15 mouse cellular contexts compared by ENCODE assay signal in genomic region chr8:85780091-85780490, GRCm38 (mm10).
DNase-seq lines count a peak whose midpoint lies in the region; ATAC-seq and TF ChIP-seq lines count a peak whose summit lies in the region.
"Had no signal": no experiment of that assay in that cellular context is flagged by ENCODE, and none has a peak within 500 bp of the region (broad histone marks: within the 10 kb centered on the region; RNA-seq: fewer than 3 reads in every experiment).

No protein-coding gene starts in this region.

- no peak overlapping the region for H3K27ac ChIP-seq in hindbrain, postnatal 0 days
- H3K27ac ChIP-seq in hindbrain, embryonic 10.5 days = no peak overlapping the region
- H3K27ac ChIP-seq: gastrocnemius, adult 2 months; hindbrain, embryonic 12.5 days; intestine, embryonic 15.5 days; neural tube, embryonic 15.5 days had no signal

- H3K4me1 ChIP-seq in hindbrain, postnatal 0 days (ENCODE audit: insufficient read depth, low read length) = no peaks in the 10 kb centered on the region
- no peaks in the 10 kb centered on the region for H3K4me1 ChIP-seq in hindbrain, embryonic 10.5 days (replicated peaks)
- H3K4me1 ChIP-seq: hindbrain, embryonic 12.5 days; intestine, embryonic 15.5 days; neural tube, embryonic 15.5 days had no signal

- no peak overlapping the region for H3K4me2 ChIP-seq in hindbrain, postnatal 0 days (ENCODE audit: low read depth, low read length)
- H3K4me2 ChIP-seq: hindbrain, embryonic 12.5 days; intestine, embryonic 15.5 days; neural tube, embryonic 15.5 days had no signal

- H3K9me3 ChIP-seq in hindbrain, postnatal 0 days (ENCODE audit: low read length) = no peaks in the 10 kb centered on the region
- H3K9me3 ChIP-seq in hindbrain, embryonic 10.5 days = no peaks in the 10 kb centered on the region
- H3K9me3 ChIP-seq: hindbrain, embryonic 12.5 days; intestine, embryonic 15.5 days; neural tube, embryonic 15.5 days had no signal

- no peak for ATAC-seq in hindbrain, postnatal 0 days
- ATAC-seq: intestine, embryonic 15.5 days; liver, postnatal 0 days had no signal

- H3K9ac ChIP-seq in hindbrain, postnatal 0 days (replicated peaks; ENCODE audit: low read length) = no peak overlapping the region
- H3K9ac ChIP-seq: hindbrain, embryonic 12.5 days; intestine, embryonic 15.5 days; liver, postnatal 0 days; neural tube, embryonic 15.5 days had no signal

- H3K27me3 ChIP-seq in hindbrain, postnatal 0 days (ENCODE audit: insufficient read depth, low read length) = no peaks in the 10 kb centered on the region
- no peaks in the 10 kb centered on the region for H3K27me3 ChIP-seq in hindbrain, embryonic 10.5 days (ENCODE audit: insufficient read depth, poor library complexity, severe bottlenecking)
- H3K27me3 ChIP-seq: hindbrain, embryonic 12.5 days; intestine, embryonic 15.5 days; neural tube, embryonic 15.5 days had no signal

- DNase-seq in hindbrain, postnatal 0 days (ENCODE audit: low spot score) = peak; percentile 31
- no peak for DNase-seq in hindbrain, embryonic 10.5 days (ENCODE audit: low spot score)
- peak; percentile 15 for DNase-seq in cerebellum, adult 8-10 months
- peak; percentile 46 to 47 for DNase-seq in cerebellum, postnatal 36 days
- peak; percentile 87 for DNase-seq in retina, postnatal 1 day
- DNase-seq in urinary bladder, adult 18-20 months (ENCODE audit: low spot score in 2 of 2) = no peak
- DNase-seq in spleen, postnatal 4 days (ENCODE audit: low spot score in 2 of 2) = no peak
- DNase-seq: gastrocnemius, adult 2 months; heart, adult 18-20 months; liver; liver, postnatal 0 days; lung, postnatal 14 days had no signal

- no peak for TF ChIP-seq CTCF in hindbrain, postnatal 0 days (IDR thresholded peaks at IDR 0.05; ENCODE audit: low read depth)

- H3K36me3 ChIP-seq in hindbrain, postnatal 0 days (ENCODE audit: insufficient read depth, low read length) = no peaks in the 10 kb centered on the region
- peaks cover 17% of the 10 kb centered on the region; the same call in 1 of the 2 replicates for H3K36me3 ChIP-seq in hindbrain, embryonic 10.5 days
- H3K36me3 ChIP-seq: hindbrain, embryonic 12.5 days; intestine, embryonic 15.5 days; neural tube, embryonic 15.5 days had no signal

- 49% methylated on average over 3 of the region's 3 CpGs for WGBS in hindbrain, postnatal 0 days
- 81% methylated on average over 3 of the region's 3 CpGs for WGBS in hindbrain, embryonic 10.5 days

- H3K4me3 ChIP-seq in hindbrain, postnatal 0 days (ENCODE audit: low read length) = no peak overlapping the region
- no peak overlapping the region for H3K4me3 ChIP-seq in hindbrain, embryonic 10.5 days
- H3K4me3 ChIP-seq: gastrocnemius, adult 2 months; hindbrain, embryonic 12.5 days; intestine, embryonic 15.5 days; neural tube, embryonic 15.5 days had no signal

Comparison
In these comparisons a context has a peak if more than half of its experiments do, and no peak if none do; other contexts are left out.
1. DNase-seq: peak in hindbrain, postnatal 0 days (single experiment), cerebellum, adult 8-10 months (single experiment), cerebellum, postnatal 36 days (2 of 2) and retina, postnatal 1 day (single experiment); none in hindbrain, embryonic 10.5 days (single experiment), urinary bladder, adult 18-20 months (0 of 2) and spleen, postnatal 4 days (0 of 2).